ENCODE assay signal across 14 mouse cellular contexts in the genomic region with DNA sequence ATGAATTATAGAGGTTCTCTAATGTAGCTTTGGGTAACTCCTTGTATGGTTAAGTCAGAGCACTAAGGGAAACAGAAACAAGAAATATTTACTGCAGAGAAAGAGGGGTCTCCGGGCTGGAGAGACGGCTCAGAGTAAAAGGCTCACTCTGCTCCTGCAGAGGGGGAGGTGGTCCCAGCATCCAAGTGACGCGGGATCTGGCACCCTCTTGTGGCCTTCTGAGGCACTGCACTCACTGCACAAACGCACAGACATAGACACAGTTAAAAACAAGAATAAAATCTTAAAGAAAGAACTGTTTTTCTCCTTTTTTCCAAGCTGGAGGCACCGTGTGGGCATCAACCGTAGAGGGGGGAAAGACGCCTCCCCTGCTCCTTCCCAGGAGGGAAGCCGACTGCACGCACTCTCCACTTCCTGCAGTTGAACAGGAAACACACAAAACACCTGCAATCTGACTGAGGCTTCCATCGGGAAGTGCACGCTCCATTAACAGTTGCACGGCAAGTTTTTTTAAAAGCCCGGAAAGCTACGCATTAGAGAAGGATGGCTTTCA.
DNase-seq lines count a peak whose midpoint lies in the region; ATAC-seq and TF ChIP-seq lines count a peak whose summit lies in the region.
"Had no signal": no experiment of that assay in that cellular context is flagged by ENCODE, and none has a peak within 500 bp of the region (broad histone marks: within the 10 kb centered on the region; RNA-seq: fewer than 3 reads in every experiment).

No protein-coding gene starts in this region.

- H3K9ac ChIP-seq in kidney, embryonic 16.5 days (replicated peaks; ENCODE audit: low read length), result no peak overlapping the region
- no peak overlapping the region for H3K9ac ChIP-seq in stomach, postnatal 0 days (ENCODE audit: low read length)
- no peak overlapping the region for H3K9ac ChIP-seq in heart, embryonic 11.5 days (ENCODE audit: low read depth, low read length)
- H3K9ac ChIP-seq: forebrain, embryonic 12.5 days; stomach, embryonic 15.5 days had no signal

- no peak overlapping the region for H3K27ac ChIP-seq in kidney, embryonic 16.5 days (ENCODE audit: low read length)
- no peak overlapping the region for H3K27ac ChIP-seq in testis, adult 2 months (ENCODE audit: control insufficient read depth, insufficient read depth, low read depth, low read length)
- no peak overlapping the region for H3K27ac ChIP-seq in embryonic facial prominence, embryonic 10.5 days (replicated peaks)
- no peak overlapping the region for H3K27ac ChIP-seq in stomach, postnatal 0 days (replicated peaks)
- no peak overlapping the region for H3K27ac ChIP-seq in heart, embryonic 11.5 days (ENCODE audit: low read depth, low read length)
- H3K27ac ChIP-seq: forebrain, embryonic 12.5 days; stomach, embryonic 15.5 days had no signal

- DNase-seq in kidney, postnatal 4 days, result peak; percentile 19 to 31
- DNase-seq in testis, postnatal 10 days (ENCODE audit: low spot score), result no peak
- DNase-seq in embryonic facial prominence, embryonic 10.5 days (ENCODE audit: low spot score), result peak; percentile 36
- no peak for DNase-seq in stomach, postnatal 0 days (ENCODE audit: low spot score)
- DNase-seq in cerebellum, adult 8-10 months, result no peak
- DNase-seq: embryo, embryonic 11 days; heart, postnatal 36 days; kidney, postnatal 25 days; lung, postnatal 4 days had no signal

- peaks cover 5% of the 10 kb centered on the region; the same call in 1 of the 2 replicates for H3K9me3 ChIP-seq in kidney, embryonic 16.5 days (ENCODE audit: low read length)
- no peaks in the 10 kb centered on the region for H3K9me3 ChIP-seq in embryonic facial prominence, embryonic 10.5 days
- H3K9me3 ChIP-seq in stomach, postnatal 0 days (ENCODE audit: control insufficient read depth, low read length), result no peaks in the 10 kb centered on the region
- H3K9me3 ChIP-seq in heart, embryonic 11.5 days (replicated peaks; ENCODE audit: control insufficient read depth, low read length), result peaks cover 4% of the 10 kb centered on the region
- H3K9me3 ChIP-seq: stomach, embryonic 15.5 days had no signal

- no peak for TF ChIP-seq POLR2A in testis, adult 2 months (IDR thresholded peaks at IDR 0.05; ENCODE audit: control insufficient read depth, low read depth, low read length)

- no peak overlapping the region for H3K4me2 ChIP-seq in kidney, embryonic 16.5 days (replicated peaks; ENCODE audit: low read depth, low read length)
- no peak overlapping the region for H3K4me2 ChIP-seq in stomach, postnatal 0 days (replicated peaks; ENCODE audit: low read depth)
- H3K4me2 ChIP-seq in heart, embryonic 11.5 days, result no peak overlapping the region
- H3K4me2 ChIP-seq: forebrain, embryonic 12.5 days; stomach, embryonic 15.5 days had no signal

- peak; percentile 93 for TF ChIP-seq CTCF in testis, adult 2 months (IDR thresholded peaks at IDR 0.05; ENCODE audit: control insufficient read depth, insufficient read depth, insufficient replicate concordance, low read depth, low read length)
- TF ChIP-seq CTCF in stomach, postnatal 0 days (IDR thresholded peaks at IDR 0.05; ENCODE audit: low read depth), result peak; percentile 52

- no peaks in the 10 kb centered on the region for H3K4me1 ChIP-seq in kidney, embryonic 16.5 days (ENCODE audit: insufficient read depth, low read length)
- H3K4me1 ChIP-seq in testis, adult 2 months (ENCODE audit: control insufficient read depth, insufficient read depth, low read length), result no peaks in the 10 kb centered on the region; the same call in 1 of the 2 replicates
- H3K4me1 ChIP-seq in embryonic facial prominence, embryonic 10.5 days, result no peaks in the 10 kb centered on the region
- no peaks in the 10 kb centered on the region for H3K4me1 ChIP-seq in stomach, postnatal 0 days (replicated peaks; ENCODE audit: control insufficient read depth, insufficient read depth)
- no peaks in the 10 kb centered on the region for H3K4me1 ChIP-seq in heart, embryonic 11.5 days (ENCODE audit: control insufficient read depth, insufficient read depth, low read length)
- H3K4me1 ChIP-seq: forebrain, embryonic 12.5 days; stomach, embryonic 15.5 days had no signal

- 73% methylated on average over 15 of the region's 15 CpGs for WGBS in kidney, embryonic 16.5 days
- 80% methylated on average over 15 of the region's 15 CpGs for WGBS in embryonic facial prominence, embryonic 10.5 days
- 83% methylated on average over 15 of the region's 15 CpGs for WGBS in stomach, postnatal 0 days
- 79% methylated on average over 15 of the region's 15 CpGs for WGBS in heart, embryonic 11.5 days (ENCODE audit: insufficient replicate concordance)

- TF ChIP-seq EP300 in stomach, postnatal 0 days (optimal IDR thresholded peaks at IDR 0.05), result no peak

- no peaks in the 10 kb centered on the region for H3K36me3 ChIP-seq in kidney, embryonic 16.5 days (ENCODE audit: insufficient read depth, low read length)
- no peaks in the 10 kb centered on the region for H3K36me3 ChIP-seq in testis, adult 2 months (ENCODE audit: control insufficient read depth, insufficient read depth, low read length)
- H3K36me3 ChIP-seq in embryonic facial prominence, embryonic 10.5 days (replicated peaks), result no peaks in the 10 kb centered on the region
- no peaks in the 10 kb centered on the region for H3K36me3 ChIP-seq in stomach, postnatal 0 days (ENCODE audit: control insufficient read depth, insufficient read depth, low read length)
- H3K36me3 ChIP-seq in heart, embryonic 11.5 days (ENCODE audit: control insufficient read depth, insufficient read depth, low read length), result no peaks in the 10 kb centered on the region
- H3K36me3 ChIP-seq: forebrain, embryonic 12.5 days; stomach, embryonic 15.5 days had no signal

- no peaks in the 10 kb centered on the region for H3K27me3 ChIP-seq in kidney, embryonic 16.5 days (ENCODE audit: insufficient read depth, low read length)
- no peaks in the 10 kb centered on the region for H3K27me3 ChIP-seq in testis, adult 2 months (ENCODE audit: control insufficient read depth, insufficient read depth, low read length)
- H3K27me3 ChIP-seq in embryonic facial prominence, embryonic 10.5 days (replicated peaks; ENCODE audit: low read depth, poor library complexity, severe bottlenecking), result no peaks in the 10 kb centered on the region
- no peaks in the 10 kb centered on the region for H3K27me3 ChIP-seq in stomach, postnatal 0 days (ENCODE audit: control insufficient read depth, insufficient read depth, low read length)
- H3K27me3 ChIP-seq in heart, embryonic 11.5 days (ENCODE audit: control insufficient read depth, insufficient read depth, low read length), result no peaks in the 10 kb centered on the region
- H3K27me3 ChIP-seq: forebrain, embryonic 12.5 days; stomach, embryonic 15.5 days had no signal

- no peak overlapping the region for H3K4me3 ChIP-seq in kidney, embryonic 16.5 days (ENCODE audit: low read length)
- H3K4me3 ChIP-seq in testis, adult 2 months (ENCODE audit: control insufficient read depth, low read depth, low read length), result peak overlapping the region; percentile 64
- no peak overlapping the region for H3K4me3 ChIP-seq in embryonic facial prominence, embryonic 10.5 days
- H3K4me3 ChIP-seq in stomach, postnatal 0 days (ENCODE audit: low read depth, low read length), result no peak overlapping the region
- no peak overlapping the region for H3K4me3 ChIP-seq in heart, embryonic 11.5 days (ENCODE audit: low read depth, low read length)
- H3K4me3 ChIP-seq: forebrain, embryonic 12.5 days; stomach, embryonic 15.5 days had no signal

- no peak for ATAC-seq in kidney, embryonic 16.5 days (ENCODE audit: low FRiP score, low TSS enrichment)
- no peak for ATAC-seq in stomach, postnatal 0 days (ENCODE audit: low FRiP score, low TSS enrichment)
- no peak for ATAC-seq in heart, embryonic 11.5 days (replicated peaks; ENCODE audit: insufficient number of reproducible peaks, low FRiP score, low TSS enrichment)

Comparison
In these comparisons a context has a peak if more than half of its experiments do, and no peak if none do; other contexts are left out.
1. DNase-seq: peak in kidney, postnatal 4 days (2 of 2) and embryonic facial prominence, embryonic 10.5 days (single experiment); none in testis, postnatal 10 days (single experiment), stomach, postnatal 0 days (single experiment) and cerebellum, adult 8-10 months (single experiment).